Mouse (Mus musculus): Measurements from ENCODE around the gene Gprc5a.

Gene Gprc5a

GRCm38 (mm10) chr6:135070347-135070746 is 4.9 kb downstream of the Gprc5a start:
- no peak for DNase-seq (ENCODE audit: low spot score in 2 of 2)

GRCm38 (mm10) chr6:135074405-135074947 is 9.0 kb downstream of the Gprc5a start:
- DNase-seq (ENCODE audit: low spot score in 2 of 2), result no peak

GRCm38 (mm10) chr6:135076202-135076601 is 10.8 kb downstream of the Gprc5a start:
- no peak for DNase-seq (ENCODE audit: low spot score in 2 of 2)

GRCm38 (mm10) chr6:135078420-135078819 is 13.0 kb downstream of the Gprc5a start:
- DNase-seq (ENCODE audit: low spot score in 2 of 2), result no peak

GRCm38 (mm10) chr6:135083991-135084502 is 18.6 kb downstream of the Gprc5a start:
- DNase-seq (ENCODE audit: low spot score in 2 of 2), result no peak

GRCm38 (mm10) chr6:135085703-135086102 is 20.3 kb downstream of the Gprc5a start:
- DNase-seq (ENCODE audit: low spot score in 2 of 2), result no peak

GRCm38 (mm10) chr6:135087721-135088451 is 22.4 kb downstream of the Gprc5a start:
- peak; percentile 53 to 56 for DNase-seq (ENCODE audit: low spot score in 2 of 2)

- peak in 1 of 2 experiments; percentile 24 for DNase-seq (ENCODE audit: low spot score in 2 of 2)
Observed at GRCm38 (mm10) chr6:135089786-135090185, 24.3 kb downstream of the Gprc5a start.

- DNase-seq (ENCODE audit: low spot score in 2 of 2), result no peak
Observed at GRCm38 (mm10) chr6:135090661-135091060, 25.2 kb downstream of the Gprc5a start.

- DNase-seq (ENCODE audit: low spot score in 2 of 2), result peak; percentile 29 to 63
Observed at GRCm38 (mm10) chr6:135092798-135093470, 27.5 kb downstream of the Gprc5a start.

- no peak for DNase-seq (ENCODE audit: low spot score in 2 of 2)
Observed at GRCm38 (mm10) chr6:135100787-135101472, 35.5 kb downstream of the Gprc5a start.

- no peak for DNase-seq (ENCODE audit: low spot score in 2 of 2)
Observed at GRCm38 (mm10) chr6:135102736-135103303, 37.4 kb downstream of the Gprc5a start.

GRCm38 (mm10) chr6:135107014-135107413 is 41.6 kb downstream of the Gprc5a start:
- peak in 1 of 2 experiments; percentile 29 for DNase-seq (ENCODE audit: low spot score in 2 of 2)

GRCm38 (mm10) chr6:135112411-135113113 is 47.1 kb downstream of the Gprc5a start:
- no peak for DNase-seq (ENCODE audit: low spot score in 2 of 2)

- DNase-seq (ENCODE audit: low spot score in 2 of 2), result no peak
Observed at GRCm38 (mm10) chr6:135113114-135113436, 47.6 kb downstream of the Gprc5a start.

GRCm38 (mm10) chr6:135116479-135116878 is 51.0 kb downstream of the Gprc5a start:
- no peak for DNase-seq (ENCODE audit: low spot score in 2 of 2)

GRCm38 (mm10) chr6:135118183-135118582 is 52.7 kb downstream of the Gprc5a start, which contains the start of gene Gprc5d:
Gprc5d (minus strand) TSS chr6:135118283.
- DNase-seq (ENCODE audit: low spot score in 2 of 2), result no peak

- no peak for DNase-seq (ENCODE audit: low spot score in 2 of 2)
Observed at GRCm38 (mm10) chr6:135124755-135125380, 59.4 kb downstream of the Gprc5a start.

- DNase-seq (ENCODE audit: low spot score in 2 of 2), result no peak
Observed at GRCm38 (mm10) chr6:135133086-135133485, 67.6 kb downstream of the Gprc5a start.

- DNase-seq (ENCODE audit: low spot score in 2 of 2), result peak in 1 of 2 experiments; percentile 39
Observed at GRCm38 (mm10) chr6:135133486-135133885, 68.0 kb downstream of the Gprc5a start.

All from right cerebral cortex, postnatal 36 days (tissue).